In genomic region chr4:134293061-134293691, GRCm38 (mm10) we compare ENCODE assay signal across 20 mouse cellular contexts. TPM values are rescaled to one million over a fixed set of nuclear protein-coding genes. Genes with fewer than 3 reads are reported as not detected.
DNase-seq lines count a peak whose midpoint lies in the region; ATAC-seq and TF ChIP-seq lines count a peak whose summit lies in the region.
"Had no signal": no experiment of that assay in that cellular context is flagged by ENCODE, and none has a peak within 500 bp of the region (broad histone marks: within the 10 kb centered on the region; RNA-seq: fewer than 3 reads in every experiment).

No protein-coding gene starts in this region.

- 0 out of 2 replicates have a peak, but pooled peaks cover 2% of the 10 kb centered on the region for H3K9me3 ChIP-seq in lung, embryonic 14.5 days (ENCODE audit: low read depth, low read length)
- H3K9me3 ChIP-seq in heart, embryonic 16.5 days (replicated peaks; ENCODE audit: control insufficient read depth, low read length), result 0 out of 2 replicates have a peak, but pooled peaks cover 3% of the 10 kb centered on the region

- no peak for TF ChIP-seq POLR2A in heart, adult 2 months (IDR thresholded peaks at IDR 0.05; ENCODE audit: insufficient read depth, low read depth, low read length)

- no peak for TF ChIP-seq CTCF in heart, adult 2 months (IDR thresholded peaks at IDR 0.05)
- no peak for TF ChIP-seq CTCF in lung, embryonic 14.5 days (IDR thresholded peaks at IDR 0.05; ENCODE audit: low read depth)

- H3K9ac ChIP-seq in heart, adult 2 months (ENCODE audit: low read depth, low read length), result no peak overlapping the region; the same call in 1 of the 2 replicates
- no peak overlapping the region for H3K9ac ChIP-seq in lung, embryonic 14.5 days
- peak overlapping the region; percentile 47 for H3K9ac ChIP-seq in heart, embryonic 16.5 days (ENCODE audit: low read length)

- H3K79me2 ChIP-seq in heart, adult 2 months (replicated peaks; ENCODE audit: control insufficient read depth, insufficient read depth, low read length), result no peaks in the 10 kb centered on the region

- H3K27me3 ChIP-seq in heart, adult 2 months (ENCODE audit: control insufficient read depth, insufficient read depth, low read length), result no peaks in the 10 kb centered on the region
- H3K27me3 ChIP-seq in lung, embryonic 14.5 days (ENCODE audit: insufficient read depth, low read length), result no peaks in the 10 kb centered on the region
- H3K27me3 ChIP-seq in heart, embryonic 16.5 days (ENCODE audit: control insufficient read depth, insufficient read depth, low read length), result no peaks in the 10 kb centered on the region

- no peak for TF ChIP-seq EP300 in heart, adult 2 months (IDR thresholded peaks at IDR 0.05; ENCODE audit: insufficient read depth, low read depth, low read length)

- H3K27ac ChIP-seq in heart, adult 2 months, result peak overlapping the region; percentile 59
- no peak overlapping the region; the same call in 1 of the 2 replicates for H3K27ac ChIP-seq in lung, embryonic 14.5 days (ENCODE audit: low read depth)
- peak overlapping the region; percentile 92 for H3K27ac ChIP-seq in heart, embryonic 16.5 days (ENCODE audit: low read length)
- H3K27ac ChIP-seq: kidney, postnatal 0 days had no signal

- ATAC-seq in lung, embryonic 14.5 days (ENCODE audit: insufficient read depth), result peak; percentile 3; the same call in 1 of the 2 replicates
- no peak for ATAC-seq in heart, embryonic 16.5 days (replicated peaks; ENCODE audit: extremely low read depth, insufficient read depth, low FRiP score)
- ATAC-seq: activated CD4-positive, CD25-positive, alpha-beta regulatory T cell, adult 4 months; forebrain, embryonic 16.5 days had no signal

- H3K4me2 ChIP-seq in lung, embryonic 14.5 days, result no peak overlapping the region
- peak overlapping the region; percentile 63 for H3K4me2 ChIP-seq in heart, embryonic 16.5 days (ENCODE audit: low read depth, low read length)

- intact Hi-C loops in heart, adult 2 months (cut with DNase I), result loop anchor here (2.0 kb wide), 1 partner anchor 64 kb away; no protein-coding TSS in a partner anchor

- peaks cover 3% of the 10 kb centered on the region for H3K4me1 ChIP-seq in heart, adult 2 months (ENCODE audit: control insufficient read depth, insufficient read depth, low read length)
- peaks cover 2% of the 10 kb centered on the region; the same call in 1 of the 2 replicates for H3K4me1 ChIP-seq in lung, embryonic 14.5 days (ENCODE audit: insufficient read depth)
- H3K4me1 ChIP-seq in heart, embryonic 16.5 days (ENCODE audit: control insufficient read depth, insufficient read depth, low read length), result peaks cover 33% of the 10 kb centered on the region

- H3K36me3 ChIP-seq in heart, adult 2 months (ENCODE audit: control insufficient read depth, insufficient read depth, low read length), result no peaks in the 10 kb centered on the region
- no peaks in the 10 kb centered on the region for H3K36me3 ChIP-seq in lung, embryonic 14.5 days (ENCODE audit: insufficient read depth)
- H3K36me3 ChIP-seq in heart, embryonic 16.5 days (ENCODE audit: control insufficient read depth, insufficient read depth), result no peaks in the 10 kb centered on the region

- 42% methylated on average over 18 of the region's 18 CpGs for WGBS in heart, adult 2 months
- WGBS in lung, embryonic 14.5 days, result 62% methylated on average over 18 of the region's 18 CpGs
- 35% methylated on average over 18 of the region's 18 CpGs for WGBS in heart, embryonic 16.5 days

- peak overlapping the region; percentile 18; the same call in 1 of the 2 replicates for H3K4me3 ChIP-seq in heart, adult 2 months
- no peak overlapping the region for H3K4me3 ChIP-seq in lung, embryonic 14.5 days (ENCODE audit: low read depth, low read length)
- H3K4me3 ChIP-seq in heart, embryonic 16.5 days (ENCODE audit: low read length), result peak overlapping the region; percentile 33

- no peak for DNase-seq in heart, adult 2 months
- DNase-seq in heart, adult 11 months, result no peak
- no peak for DNase-seq in lung, embryonic 14.5 days
- DNase-seq in lung, postnatal 4 days, result no peak
- DNase-seq in CD4-positive, CD25-positive, alpha-beta regulatory T cell, adult 2 months (ENCODE audit: low read depth, low spot score), result peak; percentile 37
- DNase-seq in embryo, embryonic 11 days, result no peak
- DNase-seq: adrenal gland, postnatal 25 days had no signal

RNA-seq across cellular contexts. Expression of gene Pdik1l, which starts 5.5 kb away (rescaled TPM):
- total RNA-seq in heart, adult 2 months (2021), result 1 to 10 TPM; 5.3 to 7.6 TPM
- 1.00 and 4.0 TPM in 2 replicates for polyA plus RNA-seq in heart, adult 2 months (2012; rRNA removed)
- 21.2 and 21.4 TPM in 2 replicates for polyA plus RNA-seq in lung, embryonic 14.5 days (2014; fragmentation: Nextera tagmentation; extraction: Ambion mirVana)
- polyA plus RNA-seq in heart, embryonic 16.5 days (2015; fragmentation: Nextera tagmentation; extraction: Ambion mirVana), result 13.0 and 13.9 TPM in 2 replicates

RNA-seq across cellular contexts. Expression of gene Trim63, which starts 21.7 kb away (rescaled TPM):
- 100 to 1,000 TPM; 209 to 210 TPM for total RNA-seq in heart, adult 2 months (2021)
- polyA plus RNA-seq in heart, adult 2 months (2012; rRNA removed), result 142 and 215 TPM in 2 replicates
- polyA plus RNA-seq in lung, embryonic 14.5 days (2014; fragmentation: Nextera tagmentation; extraction: Ambion mirVana), result 0.28 TPM in 1 of 2 replicates, not detected in the other
- 175 and 177 TPM in 2 replicates for polyA plus RNA-seq in heart, embryonic 16.5 days (2015; fragmentation: Nextera tagmentation; extraction: Ambion mirVana)
- total RNA-seq: adrenal gland, postnatal 25 days; hematopoietic stem cell, adult 5-6 weeks; layer of hippocampus, adult 8-10 months; megakaryocyte progenitor cell, adult 5-6 weeks had no signal
- polyA plus RNA-seq: activated CD4-positive, CD25-positive, alpha-beta regulatory T cell, adult 4 months; intestine, embryonic 14.5 days; stomach, embryonic 14.5 days had no signal

RNA-seq across cellular contexts. Expression of gene Grrp1, which starts 39.3 kb away (rescaled TPM):
- total RNA-seq in heart, adult 2 months (2021), result 1 to 10 TPM; 5.2 to 5.7 TPM
- polyA plus RNA-seq in heart, adult 2 months (2012; rRNA removed), result 10.0 and 11.0 TPM in 2 replicates
- polyA plus RNA-seq in lung, embryonic 14.5 days (2014; fragmentation: Nextera tagmentation; extraction: Ambion mirVana), result 10.2 and 11.6 TPM in 2 replicates
- 5.8 and 6.3 TPM in 2 replicates for polyA plus RNA-seq in heart, embryonic 16.5 days (2015; fragmentation: Nextera tagmentation; extraction: Ambion mirVana)
- total RNA-seq: megakaryocyte progenitor cell, adult 5-6 weeks had no signal
- polyA plus RNA-seq: activated CD4-positive, CD25-positive, alpha-beta regulatory T cell, adult 4 months had no signal

RNA-seq across cellular contexts. Expression of gene Gm30191, which starts 46.4 kb away (rescaled TPM):
- not detected for total RNA-seq in heart, adult 2 months (2021)
- not detected in 2 replicates for polyA plus RNA-seq in heart, adult 2 months (2012; rRNA removed)
- not detected in 2 replicates for polyA plus RNA-seq in lung, embryonic 14.5 days (2014; fragmentation: Nextera tagmentation; extraction: Ambion mirVana)
- polyA plus RNA-seq in heart, embryonic 16.5 days (2015; fragmentation: Nextera tagmentation; extraction: Ambion mirVana), result not detected in 2 replicates
- total RNA-seq: adrenal gland, postnatal 25 days; gastrocnemius, adult 8-10 months; hematopoietic stem cell, adult 5-6 weeks; layer of hippocampus, adult 8-10 months; left cerebral cortex, adult 8-10 months; megakaryocyte progenitor cell, adult 5-6 weeks had no signal
- polyA plus RNA-seq: activated CD4-positive, CD25-positive, alpha-beta regulatory T cell, adult 4 months; forebrain, embryonic 16.5 days; intestine, embryonic 14.5 days; kidney, postnatal 0 days; limb, embryonic 14.5 days; liver, embryonic 16.5 days; stomach, embryonic 14.5 days had no signal

RNA-seq across cellular contexts. Expression of gene Zfp593, which starts 47.8 kb away (rescaled TPM):
- 1 to 10 TPM; 3.3 to 4.3 TPM for total RNA-seq in heart, adult 2 months (2021)
- 2.8 and 2.9 TPM in 2 replicates for polyA plus RNA-seq in heart, adult 2 months (2012; rRNA removed)
- 16.4 and 17.5 TPM in 2 replicates for polyA plus RNA-seq in lung, embryonic 14.5 days (2014; fragmentation: Nextera tagmentation; extraction: Ambion mirVana)
- polyA plus RNA-seq in heart, embryonic 16.5 days (2015; fragmentation: Nextera tagmentation; extraction: Ambion mirVana), result 8.7 and 9.5 TPM in 2 replicates

Comparison
In these comparisons a context has a peak if more than half of its experiments do, and no peak if none do; other contexts are left out.
1. RNA of gene Trim63, which starts 21.7 kb away (polyA plus RNA-seq): 175 to 177 TPM in heart, embryonic 16.5 days and 142 to 215 TPM in heart, adult 2 months; 0.28 TPM in lung, embryonic 14.5 days; every median in the first group is over 100 times any median in the second.